Mouse (Mus musculus): ENCODE results near the gene Smug1. TPM values are rescaled to one million over a fixed set of nuclear protein-coding genes. Genes with fewer than 3 reads are reported as not detected.

Smug1 gene
- polyA plus RNA-seq, 1 experiment from 2014 or later, result 14.1 TPM

DNA sequence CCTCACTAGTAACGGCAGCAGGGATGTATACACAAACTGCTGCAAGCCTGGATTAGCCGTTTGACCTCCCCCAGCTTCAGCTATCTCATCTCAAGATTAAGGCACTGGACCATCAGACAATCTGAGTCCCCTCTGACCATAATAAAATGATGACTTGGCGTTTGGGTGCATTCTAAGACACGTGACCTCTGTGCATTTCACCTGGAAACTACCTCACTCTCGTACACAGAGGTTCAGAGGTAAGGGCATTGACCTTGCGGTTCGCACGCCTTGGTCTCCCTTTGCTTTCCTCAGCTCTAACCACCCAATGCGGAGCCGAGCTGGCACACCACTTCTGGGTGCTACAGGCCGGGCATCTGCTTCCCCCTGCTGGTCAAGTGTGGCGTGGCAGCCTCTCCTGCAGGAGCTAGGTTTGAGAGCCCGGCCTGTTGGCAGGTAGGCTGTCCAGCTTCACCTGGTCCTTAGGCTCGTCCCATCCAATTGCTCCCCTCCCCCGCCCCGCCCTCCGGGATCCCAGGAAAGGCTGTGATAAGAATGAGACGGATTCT lies 10.1 kb upstream of the Smug1 start:
- Histone ChIP-seq H3K27ac (no peak overlapping the region), H3K27me3 (peaks cover 99% of the 10 kb centered on the region), H3K4me2 (no peak overlapping the region; the same call in 1 of the 2 replicates), H3K9me3 (replicated peaks) (no peaks in the 10 kb centered on the region), H3K4me1 (replicated peaks) (peaks cover 12% of the 10 kb centered on the region), H3K4me3 (no peak overlapping the region), H3K36me3 (no peaks in the 10 kb centered on the region), H3K9ac (no peak overlapping the region)
- WGBS, result under 1% methylated on average over 18 of the region's 18 CpGs
- ATAC-seq (replicated peaks; ENCODE audit: insufficient number of reproducible peaks, insufficient read depth, low FRiP score, low read depth), result peak; percentile 41

DNA sequence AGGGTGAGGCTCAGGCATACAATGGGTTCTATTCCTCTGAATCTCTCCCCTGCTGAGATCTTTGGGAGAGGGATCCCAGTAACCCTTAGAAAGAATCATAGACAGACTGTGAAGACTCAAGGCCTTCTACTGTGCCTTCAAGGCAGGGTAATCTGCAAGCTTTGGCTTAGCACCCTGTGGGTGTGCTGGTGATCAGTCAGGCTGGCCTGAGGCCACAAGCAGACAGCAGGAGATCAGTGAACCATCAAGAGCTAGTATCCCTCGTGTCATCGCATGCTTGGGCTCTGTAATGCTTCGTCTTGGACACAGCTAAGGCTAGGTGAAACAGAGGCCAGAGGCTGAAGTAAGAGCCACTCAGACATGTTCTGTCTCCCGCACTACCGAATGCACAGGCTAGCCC lies 6.4 kb upstream of the Smug1 start:
- no peak overlapping the region for H3K4me2 ChIP-seq
- H3K4me3 ChIP-seq, result no peak overlapping the region
- no peaks in the 10 kb centered on the region for H3K36me3 ChIP-seq
- no peaks in the 10 kb centered on the region for H3K9me3 ChIP-seq (replicated peaks)
- H3K27ac ChIP-seq, result no peak overlapping the region
- peaks cover 32% of the 10 kb centered on the region for H3K4me1 ChIP-seq (replicated peaks)
- no peak overlapping the region for H3K9ac ChIP-seq
- WGBS, result 67% methylated on average over 5 of the region's 5 CpGs
- peaks cover 99% of the 10 kb centered on the region for H3K27me3 ChIP-seq
- no peak for ATAC-seq (replicated peaks; ENCODE audit: insufficient number of reproducible peaks, insufficient read depth, low FRiP score, low read depth)

GRCm38 (mm10) chr15:103172537-103172936 lies 5.6 kb upstream of the Smug1 start:
- Histone ChIP-seq H3K27me3 (peaks cover 99% of the 10 kb centered on the region), H3K4me1 (replicated peaks) (peaks cover 28% of the 10 kb centered on the region), H3K9me3 (replicated peaks) (no peaks in the 10 kb centered on the region), H3K4me2 (no peak overlapping the region), H3K4me3 (no peak overlapping the region), H3K9ac (no peak overlapping the region), H3K36me3 (no peaks in the 10 kb centered on the region), H3K27ac (no peak overlapping the region)
- ATAC-seq (replicated peaks; ENCODE audit: insufficient number of reproducible peaks, insufficient read depth, low FRiP score, low read depth), result no peak
- 6% methylated on average over 10 of the region's 10 CpGs for WGBS

DNA sequence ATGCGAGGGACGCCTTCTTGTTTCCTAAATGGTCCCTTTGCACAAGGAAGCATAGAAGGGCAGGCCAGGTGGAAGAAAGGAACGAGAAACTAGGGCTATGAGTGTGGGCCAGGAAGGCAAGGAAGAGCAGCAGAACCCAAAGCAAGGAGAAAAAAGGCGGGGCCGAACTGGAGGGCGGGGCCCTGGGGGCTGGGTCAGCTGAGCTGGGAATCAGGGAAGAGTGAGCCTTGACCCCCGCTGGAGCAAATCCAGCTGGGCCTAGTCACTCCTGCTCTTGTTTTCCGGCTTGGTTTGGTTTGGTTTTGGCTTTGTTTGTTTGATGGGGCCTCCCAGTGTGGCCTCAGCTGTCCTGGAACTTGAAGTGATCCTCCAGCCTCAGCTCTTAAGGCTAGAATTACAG lies 4.4 kb upstream of the Smug1 start:
- Histone ChIP-seq H3K36me3 (no peaks in the 10 kb centered on the region), H3K9me3 (replicated peaks) (no peaks in the 10 kb centered on the region), H3K4me1 (replicated peaks) (peaks cover 20% of the 10 kb centered on the region), H3K27me3 (peaks cover 100% of the 10 kb centered on the region), H3K9ac (no peak overlapping the region), H3K27ac (no peak overlapping the region), H3K4me2 (no peak overlapping the region), H3K4me3 (no peak overlapping the region)
- no peak for ATAC-seq (replicated peaks; ENCODE audit: insufficient number of reproducible peaks, insufficient read depth, low FRiP score, low read depth)
- 25% methylated on average over 8 of the region's 8 CpGs for WGBS

DNA sequence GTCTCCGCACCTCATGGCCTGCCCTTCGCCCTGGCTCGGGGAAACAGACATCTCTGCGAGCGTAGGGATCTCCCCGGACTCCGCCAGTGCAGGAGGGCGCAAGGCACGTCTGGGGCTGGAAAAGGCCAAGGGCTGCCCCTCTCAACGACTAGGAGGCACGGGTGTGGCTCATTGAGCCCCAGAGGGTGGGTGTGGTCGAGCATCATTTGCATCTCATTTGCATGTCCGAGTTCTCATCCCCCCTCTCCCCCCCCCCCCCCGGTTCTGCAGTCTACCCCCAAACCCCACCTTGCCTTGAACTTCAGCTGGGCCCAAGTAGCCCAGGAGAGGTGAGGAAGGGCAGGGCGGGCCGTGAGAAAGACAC lies 3.4 kb upstream of the Smug1 start:
- WGBS, result 14% methylated on average over 14 of the region's 16 CpGs
- ATAC-seq (replicated peaks; ENCODE audit: insufficient number of reproducible peaks, insufficient read depth, low FRiP score, low read depth), result no peak
- H3K27ac ChIP-seq, result no peak overlapping the region
- H3K4me1 ChIP-seq (replicated peaks), result peaks cover 21% of the 10 kb centered on the region
- no peaks in the 10 kb centered on the region for H3K9me3 ChIP-seq (replicated peaks)
- no peak overlapping the region for H3K9ac ChIP-seq
- H3K27me3 ChIP-seq, result peaks cover 98% of the 10 kb centered on the region
- peak overlapping the region; percentile 93 for H3K4me2 ChIP-seq
- H3K4me3 ChIP-seq, result peak overlapping the region; percentile 51
- H3K36me3 ChIP-seq, result no peaks in the 10 kb centered on the region

DNA sequence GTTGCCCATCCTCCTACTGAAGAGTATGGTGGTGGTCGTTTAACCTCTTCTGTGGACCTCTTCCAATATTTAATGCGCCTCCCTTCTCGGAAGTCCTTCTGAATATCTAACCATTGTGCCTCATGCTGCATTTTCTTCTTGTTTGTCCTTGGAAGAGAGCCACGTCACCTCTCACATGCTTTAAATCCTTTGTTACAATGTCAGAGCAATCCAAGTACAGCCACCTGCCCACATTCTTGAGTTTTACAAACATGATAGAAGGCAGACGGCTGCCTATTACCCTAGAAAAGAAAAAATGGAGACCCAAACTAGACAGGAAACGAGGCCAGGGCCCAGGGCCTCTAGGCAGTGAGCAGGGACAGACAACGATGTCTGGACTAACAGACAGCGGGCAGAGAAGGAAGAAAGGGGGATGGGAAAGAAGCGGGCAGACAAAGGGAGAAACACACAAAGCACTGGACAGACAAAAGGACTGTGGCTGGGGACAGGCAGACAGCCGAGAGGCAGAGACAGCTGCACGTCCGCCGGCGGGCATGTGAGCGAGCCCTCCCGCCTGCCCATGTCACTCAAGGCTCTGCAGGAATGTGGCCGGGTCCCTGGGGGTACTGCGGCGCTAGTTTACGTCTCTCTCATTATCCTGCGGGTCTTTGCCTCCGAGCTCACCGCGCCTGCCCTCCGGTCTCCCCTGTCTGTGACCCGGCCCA lies 2.9 kb upstream of the Smug1 start:
- Histone ChIP-seq H3K9me3 (replicated peaks) (no peaks in the 10 kb centered on the region), H3K4me3 (peak overlapping the region; percentile 51), H3K27ac (no peak overlapping the region), H3K4me1 (replicated peaks) (peaks cover 23% of the 10 kb centered on the region), H3K27me3 (peaks cover 97% of the 10 kb centered on the region), H3K9ac (no peak overlapping the region), H3K36me3 (no peaks in the 10 kb centered on the region), H3K4me2 (peak overlapping the region; percentile 93)
- ATAC-seq (replicated peaks; ENCODE audit: insufficient number of reproducible peaks, insufficient read depth, low FRiP score, low read depth), result no peak
- 7% methylated on average over 26 of the region's 26 CpGs for WGBS

GRCm38 (mm10) chr15:103168801-103169611 lies 2.1 kb upstream of the Smug1 start:
- Histone ChIP-seq H3K4me1 (replicated peaks) (peaks cover 23% of the 10 kb centered on the region), H3K4me2 (peak overlapping the region; percentile 93), H3K36me3 (no peaks in the 10 kb centered on the region), H3K9ac (peak overlapping the region; percentile 46), H3K9me3 (replicated peaks) (no peaks in the 10 kb centered on the region), H3K27ac (no peak overlapping the region), H3K27me3 (peaks cover 95% of the 10 kb centered on the region), H3K4me3 (peak overlapping the region; percentile 51)
- no peak for ATAC-seq (replicated peaks; ENCODE audit: insufficient number of reproducible peaks, insufficient read depth, low FRiP score, low read depth)
- WGBS, result under 1% methylated on average over 63 of the region's 63 CpGs

DNA sequence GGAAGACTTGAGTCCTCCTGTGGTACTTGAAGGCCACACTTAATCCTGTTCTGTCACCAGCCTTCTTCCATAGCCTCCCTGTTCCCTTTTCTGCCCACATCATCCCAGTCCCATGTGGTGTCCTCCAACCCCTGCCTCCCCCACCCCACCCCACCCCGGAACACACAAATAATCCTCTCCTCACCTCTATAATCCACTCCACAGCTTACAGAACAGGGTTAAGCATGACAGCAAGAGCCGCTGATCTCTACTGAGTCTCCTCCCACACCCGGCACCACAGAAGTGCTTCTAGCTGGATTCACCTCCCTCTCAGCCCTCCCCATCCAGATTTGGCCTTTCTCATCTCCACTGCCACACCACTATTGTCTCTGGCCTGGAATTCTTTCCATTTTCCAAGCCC lies 894 bp upstream of the Smug1 start:
- ATAC-seq (replicated peaks; ENCODE audit: insufficient number of reproducible peaks, insufficient read depth, low FRiP score, low read depth), result no peak
- Histone ChIP-seq H3K27ac (no peak overlapping the region), H3K4me1 (replicated peaks) (peaks cover 28% of the 10 kb centered on the region), H3K27me3 (peaks cover 84% of the 10 kb centered on the region), H3K4me2 (no peak overlapping the region), H3K4me3 (no peak overlapping the region), H3K36me3 (no peaks in the 10 kb centered on the region), H3K9me3 (replicated peaks) (no peaks in the 10 kb centered on the region), H3K9ac (no peak overlapping the region; the same call in 1 of the 2 replicates)
- 19% methylated on average over 3 of the region's 3 CpGs for WGBS

- Histone ChIP-seq H3K9me3 (replicated peaks) (no peaks in the 10 kb centered on the region), H3K27ac (no peak overlapping the region), H3K4me2 (no peak overlapping the region), H3K27me3 (peaks cover 65% of the 10 kb centered on the region), H3K4me3 (no peak overlapping the region), H3K9ac (no peak overlapping the region), H3K4me1 (replicated peaks) (peaks cover 32% of the 10 kb centered on the region), H3K36me3 (no peaks in the 10 kb centered on the region)
- ATAC-seq (replicated peaks; ENCODE audit: insufficient number of reproducible peaks, insufficient read depth, low FRiP score, low read depth), result no peak
- 37% methylated on average over 5 of the region's 5 CpGs for WGBS
Observed at GRCm38 (mm10) chr15:103165924-103166323, 968 bp downstream of the Smug1 start.

DNA sequence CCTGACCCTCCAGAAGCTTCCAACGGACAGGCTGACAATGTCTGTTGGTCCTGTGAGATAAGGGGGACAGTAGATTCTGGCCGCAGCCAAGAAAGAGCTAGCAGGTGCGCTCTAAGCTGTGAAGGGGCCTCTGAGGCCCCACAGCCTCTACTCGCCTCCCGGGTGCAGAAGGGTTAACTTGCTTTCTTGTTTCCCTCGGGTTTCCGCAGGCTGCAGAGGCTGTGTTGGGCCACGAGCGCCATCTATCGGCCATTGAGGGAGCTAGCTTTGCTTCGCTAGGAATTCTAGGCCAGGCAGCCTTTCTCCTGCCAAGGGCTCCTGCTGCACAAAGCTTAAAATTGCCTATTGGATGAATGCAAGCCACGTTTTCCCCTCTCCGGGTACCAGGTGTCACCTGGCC lies 1.5 kb downstream of the Smug1 start:
- Histone ChIP-seq H3K36me3 (no peaks in the 10 kb centered on the region), H3K4me1 (replicated peaks) (peaks cover 32% of the 10 kb centered on the region), H3K9me3 (replicated peaks) (no peaks in the 10 kb centered on the region), H3K9ac (no peak overlapping the region), H3K27me3 (peaks cover 60% of the 10 kb centered on the region), H3K4me2 (no peak overlapping the region), H3K4me3 (no peak overlapping the region), H3K27ac (no peak overlapping the region)
- ATAC-seq (replicated peaks; ENCODE audit: insufficient number of reproducible peaks, insufficient read depth, low FRiP score, low read depth), result 0 out of 2 replicates have a peak, but pooled peaks have one; percentile 20
- WGBS, result under 1% methylated on average over 13 of the region's 13 CpGs

GRCm38 (mm10) chr15:103163182-103163919 lies 3.5 kb downstream of the Smug1 start:
- 9% methylated on average over 25 of the region's 25 CpGs for WGBS
- Histone ChIP-seq H3K4me1 (replicated peaks) (peaks cover 13% of the 10 kb centered on the region), H3K4me3 (peak overlapping the region; percentile 93), H3K27me3 (peaks cover 39% of the 10 kb centered on the region), H3K4me2 (peak overlapping the region; percentile 79), H3K9ac (peak overlapping the region; percentile 73), H3K36me3 (no peaks in the 10 kb centered on the region), H3K9me3 (replicated peaks) (no peaks in the 10 kb centered on the region), H3K27ac (no peak overlapping the region)
- peak; percentile 79 for ATAC-seq (replicated peaks; ENCODE audit: insufficient number of reproducible peaks, insufficient read depth, low FRiP score, low read depth)
